Mouse (Mus musculus) heart, adult 2 months (tissue): ENCODE results near the gene Tlr7. TPM values are rescaled to one million over a fixed set of nuclear protein-coding genes. Genes with fewer than 3 reads are reported as not detected.
"Not testable (repeated sequence)": the region's sequence is repeated elsewhere in the genome, so short reads cannot be mapped to it uniquely, and the experiment has no call there.

Experiments used
- DNase-seq, 2 experiments: peaks; one replicate each; pipeline ENCODE4 v3.0.0; 2021
- H3K27ac ChIP-seq: fragments of 200-600 bp; 2 replicates; pipeline ENCODE4 v1.8.1; 2022
- H3K27me3 ChIP-seq: fragments of 200-500 bp; 2 replicates; pipeline ENCODE4 v1.6.1; 2012; ENCODE audit warnings: mild to moderate bottlenecking, low read length, inconsistent platforms, mixed read lengths; ENCODE audit not compliant: control insufficient read depth, insufficient read depth
- H3K36me3 ChIP-seq: fragments of 200-500 bp; 2 replicates; pipeline ENCODE4 v1.6.1; 2012; ENCODE audit warnings: low read length, inconsistent platforms; ENCODE audit not compliant: control insufficient read depth, insufficient read depth
- H3K4me1 ChIP-seq: fragments of 200-500 bp; 2 replicates; pipeline ENCODE4 v1.6.1; 2011; ENCODE audit warnings: low read length; ENCODE audit not compliant: control insufficient read depth, insufficient read depth
- H3K4me3 ChIP-seq: fragments of 200-600 bp; 2 replicates; pipeline ENCODE4 v1.8.1; 2022
- H3K79me2 ChIP-seq: fragments of 200-500 bp; replicated peaks from 2 replicates; pipeline ENCODE4 v1.6.1; 2012; ENCODE audit warnings: mild to moderate bottlenecking, inconsistent platforms, low read length, moderate library complexity, mixed read lengths; ENCODE audit not compliant: control insufficient read depth, insufficient read depth
- H3K9ac ChIP-seq: fragments of 200-500 bp; 2 replicates; pipeline ENCODE4 v1.6.1; 2012; ENCODE audit warnings: low read depth, mild to moderate bottlenecking, control low read depth, inconsistent platforms, low read length, mixed read lengths
- CTCF ChIP-seq: fragments of 200-600 bp; IDR thresholded peaks from 2 replicates; pipeline ENCODE4 v1.8.1; 2022; ENCODE audit warnings: antibody characterized with exemption, mild to moderate bottlenecking, moderate library complexity
- EP300 ChIP-seq: fragments of 200-500 bp; IDR thresholded peaks from 2 replicates; pipeline ENCODE4 v1.6.1; 2011; ENCODE audit warnings: low read depth, low read length, control low read depth; ENCODE audit not compliant: insufficient read depth
- POLR2A ChIP-seq: fragments of 200-500 bp; IDR thresholded peaks from 2 replicates; pipeline ENCODE4 v1.6.1; 2011; ENCODE audit warnings: mild to moderate bottlenecking, low read depth, low read length, control low read depth; ENCODE audit not compliant: insufficient read depth
- whole genome bisulfite sequencing: fragments of 180-500 bp; shearing (Covaris S2); methylation state at CpG from one replicate; pipeline ENCODE4 v1.1.7; 2018; 5-methylcytosine and 5-hydroxymethylcytosine counted together
- intact Hi-C: fragments of 180-260 bp; cut with DNase I; formaldehyde crosslinking; loops from one replicate; pipeline ENCODE4 v1.15.1; 2025
- polyA plus RNA-seq: library from polyadenylated mRNA; depleted of rRNA; stranded (reverse); fragments of >200 nt; gene quantifications from 2 replicates; pipeline ENCODE4 v1.2.3, GENCODE M21; 2012
- total RNA-seq, 2 experiments: library from RNA; stranded (reverse); gene quantifications; 2 replicates each; pipeline ENCODE4 v1.2.3; 2021

Gene Tlr7
- total and polyA plus RNA-seq, 3 experiments, result 0.57 to 2.5 (median 1.7) TPM

DNA sequence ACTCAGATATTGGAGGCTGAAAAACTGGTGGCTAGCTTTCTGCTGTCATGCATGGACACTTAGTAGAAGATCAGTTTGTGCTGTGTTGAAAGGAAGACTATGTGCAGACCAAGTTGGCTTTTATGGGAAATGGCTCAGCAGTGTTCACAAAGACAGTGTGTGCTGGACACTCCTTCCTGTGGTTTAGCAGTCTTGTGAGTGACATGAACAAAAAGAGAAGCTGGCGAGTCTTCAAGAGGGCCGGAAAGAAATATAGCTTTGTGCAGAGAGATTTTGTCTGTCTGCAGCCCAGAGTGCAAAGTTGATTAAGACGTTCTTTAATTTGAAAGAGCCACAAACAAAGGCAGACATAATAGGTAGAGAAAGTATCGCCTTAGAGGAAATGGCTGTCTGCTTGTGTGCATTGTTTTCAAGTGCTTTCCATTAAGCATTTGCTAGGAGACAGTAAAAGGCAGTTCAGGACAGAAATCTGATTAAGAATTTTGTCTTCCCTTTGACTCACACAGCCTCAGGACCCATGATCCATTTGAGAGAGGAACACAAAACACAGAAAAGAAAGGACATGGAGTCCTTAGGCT is 11.4 kb downstream of the Tlr7 start:
- Histone ChIP-seq H3K36me3 (no peaks in the 10 kb centered on the region), H3K27me3 (no peaks in the 10 kb centered on the region), H3K4me1 (no peaks in the 10 kb centered on the region; the same call in none of the 2 replicates), H3K27ac (no peak overlapping the region), H3K9ac (no peak overlapping the region), H3K79me2 (no peaks in the 10 kb centered on the region), H3K4me3 (no peak overlapping the region)
- intact Hi-C loops, result no loop called here
- 48% methylated on average over 4 of the region's 4 CpGs for WGBS
- TF ChIP-seq POLR2A (no peak), EP300 (no peak), CTCF (no peak)
- peak in 1 of 2 experiments; percentile 16 for DNase-seq

DNA sequence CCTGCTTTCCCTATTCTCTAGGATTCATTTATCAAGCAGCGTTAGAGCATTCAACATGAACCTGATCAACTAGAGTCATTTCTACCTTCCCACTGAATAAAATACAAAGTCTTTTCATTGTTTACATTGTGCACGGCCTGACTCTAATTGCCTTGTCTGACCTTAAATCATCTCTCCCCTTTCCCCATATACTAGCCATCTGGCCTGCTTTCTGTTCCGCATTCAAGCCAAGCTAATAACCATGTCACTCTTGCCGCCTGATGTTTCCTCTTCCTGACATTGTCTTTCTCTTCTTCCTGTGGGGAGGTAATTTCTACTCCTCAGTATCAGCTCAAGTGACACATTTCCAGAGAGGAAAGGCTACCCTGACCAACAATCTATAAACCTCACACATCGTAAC is 14.6 kb downstream of the Tlr7 start:
- Histone ChIP-seq H3K9ac (no peak overlapping the region), H3K4me1 (no peaks in the 10 kb centered on the region; the same call in none of the 2 replicates), H3K27me3 (no peaks in the 10 kb centered on the region), H3K36me3 (no peaks in the 10 kb centered on the region), H3K4me3 (no peak overlapping the region), H3K79me2 (no peaks in the 10 kb centered on the region), H3K27ac (no peak overlapping the region)
- no peak for DNase-seq
- intact Hi-C loops, result no loop called here
- TF ChIP-seq CTCF (no peak), POLR2A (no peak), EP300 (no peak)
- WGBS, result 54% methylated on average over 5 of the region's 5 CpGs

DNA sequence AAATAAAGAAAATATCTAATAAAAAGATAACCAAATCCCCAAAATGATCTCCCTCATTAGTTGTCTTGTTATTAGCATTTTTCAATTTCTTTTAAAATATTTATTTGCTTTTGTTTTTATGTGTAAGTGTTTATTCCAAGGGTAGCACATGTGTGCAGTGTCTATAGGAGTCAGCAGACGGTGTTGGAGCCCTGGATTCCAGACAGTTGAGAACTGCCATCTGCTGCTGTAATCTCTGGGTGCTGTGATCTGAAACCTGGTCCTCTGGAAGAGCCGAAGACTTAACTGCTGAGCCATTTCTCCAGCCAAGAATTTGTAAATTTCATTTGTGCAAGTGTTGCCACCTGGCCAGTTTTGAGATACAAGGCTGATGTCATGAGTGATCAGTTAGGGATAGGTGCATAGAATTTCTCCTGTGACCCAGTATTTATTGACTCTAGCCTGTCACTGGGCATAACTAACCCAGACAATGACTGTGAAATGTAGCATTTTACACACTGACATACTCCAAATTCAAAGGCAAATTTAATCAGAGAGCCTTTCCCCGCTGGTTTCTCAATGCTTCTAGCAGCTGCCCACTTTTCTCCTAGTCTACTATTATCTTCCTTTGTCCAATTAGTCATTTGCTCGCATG is 15.1 kb downstream of the Tlr7 start:
- intact Hi-C loops, result no loop called here
- TF ChIP-seq EP300 (no peak), CTCF (no peak), POLR2A (no peak)
- DNase-seq, result no peak
- Histone ChIP-seq H3K36me3 (no peaks in the 10 kb centered on the region), H3K4me3 (no peak overlapping the region), H3K4me1 (no peaks in the 10 kb centered on the region; the same call in none of the 2 replicates), H3K79me2 (no peaks in the 10 kb centered on the region), H3K27me3 (no peaks in the 10 kb centered on the region), H3K9ac (no peak overlapping the region), H3K27ac (no peak overlapping the region)
- 59% methylated on average over 4 of the region's 4 CpGs for WGBS

DNA sequence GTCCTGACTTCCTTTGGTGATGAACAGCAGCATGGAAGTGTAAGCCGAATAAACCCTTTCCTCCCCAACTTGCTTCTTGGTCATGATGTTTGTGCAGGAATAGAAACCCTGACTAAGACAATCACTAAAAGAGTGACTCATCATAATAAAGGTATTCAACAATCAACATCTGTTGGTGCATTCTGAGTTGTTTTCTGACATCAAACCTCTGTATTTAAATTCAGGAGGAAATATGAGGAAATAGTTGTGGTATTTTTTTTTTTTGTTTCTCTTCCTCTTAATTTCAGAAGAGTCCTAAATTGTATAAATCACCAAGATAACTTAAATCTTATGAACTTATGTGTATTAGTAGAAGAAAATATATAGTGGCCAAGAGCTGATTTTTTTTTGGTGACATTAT is 28.3 kb downstream of the Tlr7 start:
- H3K36me3 ChIP-seq, H3K79me2 ChIP-seq, DNase-seq, intact Hi-C loops, H3K9ac ChIP-seq, H3K27ac ChIP-seq, H3K4me1 ChIP-seq, H3K4me3 ChIP-seq, H3K27me3 ChIP-seq: not testable (repeated sequence)
- WGBS, result 67% methylated on average over 1 of the region's 1 CpGs

DNA sequence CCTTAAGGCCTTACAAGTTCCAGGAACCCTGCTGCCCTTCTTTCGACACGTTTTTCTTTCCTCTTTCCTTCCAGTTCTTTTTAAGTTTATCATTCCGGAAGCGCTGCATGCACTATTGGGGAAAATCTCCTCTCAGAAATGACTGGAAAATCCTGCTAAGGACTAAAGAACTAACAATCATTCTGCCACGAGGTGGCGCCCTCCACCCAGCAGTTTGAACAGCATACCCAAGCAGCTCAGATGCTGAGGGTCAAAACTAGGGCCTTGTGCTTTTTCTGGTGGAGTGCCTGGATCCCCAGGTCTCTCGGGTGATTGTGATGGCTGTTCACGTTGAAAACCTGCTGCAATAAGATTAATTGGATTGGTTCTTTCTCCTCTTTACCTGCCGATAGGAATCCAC is 53.4 kb downstream of the Tlr7 start:
- Histone ChIP-seq H3K27ac (no peak overlapping the region), H3K9ac (no peak overlapping the region), H3K79me2 (no peaks in the 10 kb centered on the region), H3K36me3 (no peaks in the 10 kb centered on the region), H3K27me3 (no peaks in the 10 kb centered on the region), H3K4me1 (no peaks in the 10 kb centered on the region), H3K4me3 (no peak overlapping the region)
- TF ChIP-seq EP300 (no peak), CTCF (peak; percentile 78), POLR2A (no peak)
- 18% methylated on average over 9 of the region's 9 CpGs for WGBS
- peak; percentile 41 to 65 for DNase-seq
- intact Hi-C loops, result loop anchor here (5.0 to 10.0 kb wide), 2 partner anchors 80 to 218 kb away; no protein-coding TSS in a partner anchor

DNA sequence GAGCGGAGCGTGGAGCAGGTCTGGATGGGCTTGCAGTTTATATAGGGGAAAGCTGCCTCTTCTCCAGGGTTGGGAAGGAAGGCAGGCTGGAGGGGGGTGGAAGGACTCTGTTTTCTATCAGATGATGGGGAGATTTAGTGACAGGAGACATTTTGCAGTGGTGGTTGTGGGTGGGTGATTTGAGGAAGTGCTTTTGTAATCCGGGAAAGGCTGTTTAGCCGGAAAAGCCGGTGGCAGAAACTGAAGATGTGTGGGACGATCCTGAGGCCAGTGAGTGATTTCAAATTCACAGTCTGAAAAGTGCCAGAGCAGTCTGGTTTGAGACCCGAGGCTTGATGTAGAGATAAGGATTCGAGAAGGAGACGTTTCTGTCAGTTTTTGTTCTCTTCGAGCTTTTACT is 53.8 kb downstream of the Tlr7 start:
- DNase-seq, result no peak
- Histone ChIP-seq H3K79me2 (no peaks in the 10 kb centered on the region), H3K4me1 (no peaks in the 10 kb centered on the region), H3K27ac (no peak overlapping the region), H3K9ac (no peak overlapping the region), H3K4me3 (no peak overlapping the region), H3K36me3 (no peaks in the 10 kb centered on the region), H3K27me3 (no peaks in the 10 kb centered on the region)
- WGBS, result 41% methylated on average over 10 of the region's 10 CpGs
- no peak for TF ChIP-seq EP300
- TF ChIP-seq POLR2A, result no peak
- no peak for TF ChIP-seq CTCF
- intact Hi-C loops, result loop anchor here (5.0 to 10.0 kb wide), 2 partner anchors 81 to 218 kb away; no protein-coding TSS in a partner anchor
